Comparison of ENCODE assay signal across 8 mouse cellular contexts in the genomic region with DNA sequence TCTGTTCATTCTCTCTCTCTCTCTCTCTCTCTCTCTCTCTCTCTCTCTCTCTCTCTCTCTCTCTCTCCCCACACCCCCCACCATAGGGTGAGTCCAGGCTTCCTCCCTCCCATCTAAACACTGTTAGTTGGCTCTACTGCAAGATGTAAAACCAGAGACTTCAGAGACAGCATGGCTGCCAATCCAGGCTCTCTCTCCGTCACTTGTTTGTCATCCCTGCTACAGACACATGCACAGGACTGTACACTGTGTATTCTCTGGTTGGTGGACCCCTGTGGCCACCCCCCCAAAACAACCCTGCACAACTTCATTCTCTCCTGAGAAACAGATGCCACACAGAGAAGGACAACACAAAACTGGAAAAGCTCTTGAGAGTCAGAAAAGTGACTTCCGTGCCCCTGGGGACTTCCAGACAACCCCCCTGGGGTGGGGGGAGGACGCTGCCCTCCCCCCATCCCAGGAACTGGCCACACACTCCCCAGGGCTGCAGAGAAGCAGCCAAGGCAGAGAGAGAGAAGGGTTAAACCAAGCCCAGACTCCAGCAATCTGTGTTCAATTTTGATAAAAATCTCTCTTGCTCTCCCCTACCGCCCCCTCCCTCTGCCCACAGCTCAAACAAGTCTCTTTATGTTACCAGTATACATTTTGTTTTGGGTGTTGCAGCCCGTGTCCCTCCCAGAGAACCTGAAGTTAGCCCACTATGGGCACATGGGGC. TPM values are rescaled to one million over a fixed set of nuclear protein-coding genes. Genes with fewer than 3 reads are reported as not detected.
DNase-seq lines count a peak whose midpoint lies in the region; ATAC-seq and TF ChIP-seq lines count a peak whose summit lies in the region.
"Had no signal": no experiment of that assay in that cellular context is flagged by ENCODE, and none has a peak within 500 bp of the region (broad histone marks: within the 10 kb centered on the region; RNA-seq: fewer than 3 reads in every experiment).

No protein-coding gene starts in this region.

- ATAC-seq in kidney, postnatal 0 days (replicated peaks; ENCODE audit: low FRiP score, low read depth), result no peak
- no peak for ATAC-seq in forebrain, embryonic 14.5 days
- 0 out of 2 replicates have a peak, but pooled peaks have one; percentile 5 for ATAC-seq in limb, embryonic 14.5 days (ENCODE audit: low FRiP score, low read depth)

- TF ChIP-seq POLR2A in limb, embryonic 14.5 days (IDR thresholded peaks at IDR 0.05; ENCODE audit: borderline replicate concordance, extremely low read depth, insufficient read depth, insufficient read length), result no peak
- TF ChIP-seq POLR2A in olfactory bulb, adult 2 months (IDR thresholded peaks at IDR 0.05; ENCODE audit: insufficient read depth, low read depth, low read length), result no peak

- peak overlapping the region; percentile 20; the same call in 1 of the 2 replicates for H3K27ac ChIP-seq in kidney, postnatal 0 days
- H3K27ac ChIP-seq in forebrain, embryonic 14.5 days (ENCODE audit: low read depth, low read length), result no peak overlapping the region
- H3K27ac ChIP-seq in limb, embryonic 14.5 days (replicated peaks; ENCODE audit: low read depth, low read length), result peak overlapping the region; percentile 93; the same call in 1 of the 2 replicates
- H3K27ac ChIP-seq in olfactory bulb, adult 2 months (ENCODE audit: insufficient read depth, low read depth, low read length), result 0 out of 2 replicates have a peak overlapping the region, but pooled peaks have one; percentile 21

- peak overlapping the region; percentile 61 for H3K9ac ChIP-seq in kidney, postnatal 0 days (ENCODE audit: low read depth, low read length)
- peak overlapping the region; percentile 60; the same call in 1 of the 2 replicates for H3K9ac ChIP-seq in forebrain, embryonic 14.5 days (ENCODE audit: low read length)
- H3K9ac ChIP-seq in limb, embryonic 14.5 days (ENCODE audit: low read depth, low read length, severe bottlenecking), result peak overlapping the region; percentile 77

- peak; percentile 25 for DNase-seq in kidney, postnatal 0 days (ENCODE audit: low spot score)
- no peak for DNase-seq in kidney, postnatal 14 days
- DNase-seq in forebrain, embryonic 14.5 days (ENCODE audit: low spot score), result no peak
- peak; percentile 12 for DNase-seq in limb, embryonic 14.5 days (ENCODE audit: low spot score)
- no peak for DNase-seq in B cell, adult 2 months
- no peak for DNase-seq in adrenal gland, adult 2 months

- no peaks in the 10 kb centered on the region for H3K27me3 ChIP-seq in kidney, postnatal 0 days (ENCODE audit: insufficient read depth, low read length)
- H3K27me3 ChIP-seq in forebrain, embryonic 14.5 days (replicated peaks; ENCODE audit: control insufficient read depth, insufficient read depth, low read length), result 0 out of 2 replicates have a peak, but pooled peaks cover 3% of the 10 kb centered on the region
- no peaks in the 10 kb centered on the region for H3K27me3 ChIP-seq in limb, embryonic 14.5 days (ENCODE audit: control insufficient read depth, insufficient read depth, low read length)

- H3K36me3 ChIP-seq in kidney, postnatal 0 days (ENCODE audit: insufficient read depth, low read length), result no peaks in the 10 kb centered on the region
- H3K36me3 ChIP-seq in forebrain, embryonic 14.5 days (ENCODE audit: control insufficient read depth, insufficient read depth, low read length), result no peaks in the 10 kb centered on the region
- no peaks in the 10 kb centered on the region for H3K36me3 ChIP-seq in limb, embryonic 14.5 days (ENCODE audit: control insufficient read depth, insufficient read depth, low read length)

- H3K9me3 ChIP-seq in kidney, postnatal 0 days (replicated peaks; ENCODE audit: low read length), result no peaks in the 10 kb centered on the region
- H3K9me3 ChIP-seq in forebrain, embryonic 14.5 days (replicated peaks; ENCODE audit: control insufficient read depth, low read length), result no peaks in the 10 kb centered on the region
- H3K9me3 ChIP-seq in limb, embryonic 14.5 days (ENCODE audit: control insufficient read depth, low read length), result no peaks in the 10 kb centered on the region

- H3K4me1 ChIP-seq in kidney, postnatal 0 days (replicated peaks; ENCODE audit: insufficient read depth, low read length), result 0 out of 2 replicates have a peak, but pooled peaks cover 2% of the 10 kb centered on the region
- H3K4me1 ChIP-seq in forebrain, embryonic 14.5 days (ENCODE audit: control insufficient read depth, insufficient read depth, low read length), result 0 out of 2 replicates have a peak, but pooled peaks cover 5% of the 10 kb centered on the region
- H3K4me1 ChIP-seq in limb, embryonic 14.5 days (ENCODE audit: control insufficient read depth, insufficient read depth, low read length), result peaks cover 17% of the 10 kb centered on the region
- peaks cover 18% of the 10 kb centered on the region for H3K4me1 ChIP-seq in olfactory bulb, adult 2 months (ENCODE audit: control insufficient read depth, insufficient read depth, low read length)

- H3K4me3 ChIP-seq in kidney, postnatal 0 days (replicated peaks; ENCODE audit: low read depth, low read length), result peak overlapping the region; percentile 47
- peak overlapping the region; percentile 40; the same call in 1 of the 2 replicates for H3K4me3 ChIP-seq in forebrain, embryonic 14.5 days (ENCODE audit: low read depth, low read length)
- H3K4me3 ChIP-seq in limb, embryonic 14.5 days (replicated peaks; ENCODE audit: low read length), result peak overlapping the region; percentile 60
- H3K4me3 ChIP-seq in olfactory bulb, adult 2 months (ENCODE audit: insufficient read depth, low read depth, low read length), result peak overlapping the region; percentile 54

- WGBS in kidney, postnatal 0 days, result 24% methylated on average over 5 of the region's 5 CpGs
- WGBS in forebrain, embryonic 14.5 days, result 51% methylated on average over 5 of the region's 5 CpGs
- 10% methylated on average over 5 of the region's 5 CpGs for WGBS in limb, embryonic 14.5 days
- 21% methylated on average over 5 of the region's 5 CpGs for WGBS in olfactory bulb, adult 2 months

- peak overlapping the region; percentile 71 for H3K4me2 ChIP-seq in kidney, postnatal 0 days (ENCODE audit: low read length)
- peak overlapping the region; percentile 81 for H3K4me2 ChIP-seq in forebrain, embryonic 14.5 days (ENCODE audit: low read length)
- H3K4me2 ChIP-seq in limb, embryonic 14.5 days (replicated peaks; ENCODE audit: low read depth, low read length, severe bottlenecking), result peak overlapping the region; percentile 84

- TF ChIP-seq CTCF in kidney, postnatal 0 days (IDR thresholded peaks at IDR 0.05; ENCODE audit: low read depth), result no peak
- no peak for TF ChIP-seq CTCF in olfactory bulb, adult 2 months (IDR thresholded peaks at IDR 0.05; ENCODE audit: insufficient read depth, low read depth, low read length)

RNA-seq across cellular contexts. Expression of gene Daam2, which starts 1.3 kb away (rescaled TPM):
- polyA plus RNA-seq in kidney, postnatal 0 days (2015; fragmentation: Nextera tagmentation; extraction: Ambion mirVana), result 4.7 and 4.8 TPM in 2 replicates
- 1.0 and 1.2 TPM in 2 replicates for polyA plus RNA-seq in forebrain, embryonic 14.5 days (2014; fragmentation: Nextera tagmentation; extraction: Ambion mirVana)
- polyA plus RNA-seq in limb, embryonic 14.5 days (2012; rRNA removed), result 30.0 and 34.0 TPM in 2 replicates
- 8.7 and 11.6 TPM in 2 replicates for polyA plus RNA-seq in limb, embryonic 14.5 days (2014; fragmentation: Nextera tagmentation; extraction: Ambion mirVana)
- not detected in 2 replicates for polyA plus RNA-seq in olfactory bulb, adult 2 months (2012; ENCODE audit: insufficient read depth, insufficient read length, low replicate concordance, missing spikeins)
- 10 to 100 TPM; 29.8 to 35.9 TPM for total RNA-seq in adrenal gland, adult 2 months (2021)
- polyA plus RNA-seq in adrenal gland, adult 2 months (2012; rRNA removed), result 8.2 and 9.3 TPM in 2 replicates

RNA-seq across cellular contexts. Expression of gene Kif6, which starts 52.1 kb away (rescaled TPM):
- 0.73 and 1.3 TPM in 2 replicates for polyA plus RNA-seq in kidney, postnatal 0 days (2015; fragmentation: Nextera tagmentation; extraction: Ambion mirVana)
- polyA plus RNA-seq in forebrain, embryonic 14.5 days (2014; fragmentation: Nextera tagmentation; extraction: Ambion mirVana), result 1.2 and 2.7 TPM in 2 replicates
- 0.78 and 1.1 TPM in 2 replicates for polyA plus RNA-seq in limb, embryonic 14.5 days (2012; rRNA removed)
- polyA plus RNA-seq in limb, embryonic 14.5 days (2014; fragmentation: Nextera tagmentation; extraction: Ambion mirVana), result 1.1 and 1.9 TPM in 2 replicates
- polyA plus RNA-seq in olfactory bulb, adult 2 months (2012; ENCODE audit: insufficient read depth, insufficient read length, low replicate concordance, missing spikeins), result not detected in 2 replicates
- total RNA-seq in adrenal gland, adult 2 months (2021), result under 1 TPM; 0.35 to 0.55 TPM
- polyA plus RNA-seq in adrenal gland, adult 2 months (2012; rRNA removed), result 0.08 TPM in 2 replicates
- total RNA-seq: gastrocnemius, adult 18-20 months had no signal

Comparison
In these comparisons a context has a peak if more than half of its experiments do, and no peak if none do; other contexts are left out.
1. DNase-seq: peak in kidney, postnatal 0 days (single experiment) and limb, embryonic 14.5 days (single experiment); none in kidney, postnatal 14 days (single experiment), forebrain, embryonic 14.5 days (single experiment), B cell, adult 2 months (0 of 2) and adrenal gland, adult 2 months (single experiment).
2. Peak in every context shown above with its lines, with median percentiles within 50 percentile points of each other: H3K4me2 ChIP-seq, H3K4me3 ChIP-seq and H3K9ac ChIP-seq.